Mouse (Mus musculus): ENCODE results near the gene Gm21818.
"Not testable (repeated sequence)": the region's sequence is repeated elsewhere in the genome, so short reads cannot be mapped to it uniquely, and the experiment has no call there.

Gene Gm21818

DNA sequence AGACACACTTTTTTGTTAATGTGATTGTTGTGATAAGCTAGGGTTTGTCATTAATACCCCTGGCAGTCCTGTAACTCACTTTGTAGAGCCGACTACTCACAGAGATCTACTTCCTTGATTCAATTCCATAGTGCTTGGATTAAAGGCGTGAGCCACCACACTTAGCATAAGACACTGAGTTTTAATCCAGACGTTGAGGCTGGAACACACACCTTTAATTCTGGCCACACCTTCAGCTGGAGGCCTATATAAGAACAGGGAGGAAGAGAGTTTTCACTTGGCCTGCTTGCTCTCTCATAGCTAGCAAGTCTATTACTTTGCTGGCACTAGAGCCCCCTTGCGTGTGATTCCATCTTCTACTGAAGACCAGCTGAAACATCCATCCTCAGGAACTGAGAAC, at the start of gene Gm21818:
Gene Gm21818, plus strand, starts transcription at position 301 of the 400 bp plus-strand sequence.
- DNase-seq, result not testable (repeated sequence)

DNA sequence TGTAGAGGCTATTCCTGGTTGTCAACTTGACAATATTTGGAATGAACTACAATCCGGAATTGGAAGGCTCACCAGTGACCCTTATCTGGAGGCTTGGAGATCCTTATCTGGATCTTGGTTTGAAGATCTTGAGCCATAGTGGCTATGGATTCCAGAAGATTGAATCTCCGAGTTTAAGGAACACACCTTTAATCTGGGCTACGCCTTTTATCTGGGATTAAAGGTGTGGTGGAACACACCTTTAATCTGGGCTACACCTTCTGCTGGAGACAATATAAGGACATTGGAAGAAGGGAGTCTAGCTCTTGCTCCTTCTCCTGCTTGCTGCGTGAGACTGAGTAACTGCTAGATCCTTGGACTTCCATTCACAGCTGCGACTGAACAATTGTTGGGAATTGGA, 32.3 kb upstream of the Gm21818 start, which contains the start of gene Gm20767:
Gene Gm20767, plus strand, starts transcription at position 301 of the 400 bp plus-strand sequence.
- DNase-seq, result not testable (repeated sequence)

DNA sequence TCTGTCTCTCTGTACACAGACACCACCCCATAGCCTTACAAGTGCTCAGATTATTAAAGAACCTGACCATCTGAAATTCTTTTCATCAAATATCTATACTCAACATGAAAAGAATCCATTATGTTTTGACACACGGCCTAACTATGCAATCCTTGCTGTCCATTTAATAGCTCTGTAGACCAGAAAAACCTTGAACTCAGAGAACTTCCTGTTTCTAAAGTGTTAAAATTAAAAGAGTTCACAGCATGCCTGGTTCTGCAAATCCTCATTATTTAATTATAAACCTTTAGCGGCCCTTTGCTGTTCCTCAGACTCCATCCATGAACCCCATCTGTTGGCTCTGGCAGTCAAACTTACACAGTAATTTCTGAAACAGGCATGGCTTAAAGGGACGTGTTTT, 29.9 kb upstream of the Gm21818 start:
- DNase-seq, result not testable (repeated sequence)

DNA sequence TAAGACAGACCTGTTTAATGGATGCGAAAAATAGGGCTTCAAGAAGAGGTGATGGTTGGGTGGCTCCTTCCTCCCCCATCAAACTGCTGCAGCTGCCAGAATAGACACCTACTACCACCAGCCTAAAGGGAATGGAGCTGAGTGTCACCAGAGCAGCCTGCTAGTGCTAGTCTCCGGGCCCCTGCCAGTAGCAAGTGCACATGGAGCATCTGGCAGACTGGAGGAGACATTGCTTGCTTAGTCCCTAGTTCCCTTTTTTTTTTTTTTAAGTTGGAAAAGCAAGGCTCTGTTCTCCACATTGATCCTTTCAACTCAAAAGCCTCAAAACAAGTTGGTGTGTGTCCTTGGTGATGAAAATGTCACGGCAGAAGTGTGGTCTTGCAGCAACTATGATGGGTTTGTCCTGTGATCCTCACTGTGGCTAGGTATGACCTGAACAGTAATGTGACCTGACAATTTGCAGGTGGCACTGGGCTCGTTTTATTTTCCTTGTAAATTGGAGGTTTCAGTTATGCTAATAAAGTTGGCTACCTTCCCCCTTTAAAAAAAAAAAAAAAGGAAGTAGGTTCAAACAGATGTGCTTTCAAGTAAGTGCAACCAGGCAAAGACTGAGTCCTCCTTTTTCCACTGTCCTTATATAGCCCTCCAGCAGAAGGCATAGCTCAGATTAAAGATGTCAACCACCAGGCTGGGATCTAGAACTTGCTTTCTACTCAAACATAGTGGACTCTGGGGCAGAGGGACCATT, 22.4 kb upstream of the Gm21818 start:
- DNase-seq, result not testable (repeated sequence)

DNA sequence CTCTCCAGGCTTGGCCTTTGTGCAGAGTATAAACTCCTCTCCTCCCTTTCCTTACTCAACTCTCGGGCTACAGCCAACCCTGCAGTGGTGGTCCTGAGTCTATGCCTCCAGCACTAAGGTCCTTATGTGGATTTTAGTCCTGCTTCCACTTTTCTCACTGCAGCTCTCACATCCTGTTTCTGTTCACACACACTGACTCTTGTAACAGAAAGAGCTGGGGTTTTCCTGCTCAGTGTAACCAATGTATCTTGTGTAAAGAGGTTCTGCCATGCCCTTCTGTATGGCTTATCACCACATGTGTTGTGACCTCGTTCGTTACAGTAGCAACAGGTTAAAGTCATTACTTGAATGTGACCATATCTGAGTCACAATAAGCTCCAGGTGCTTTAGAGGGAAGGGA, 21.6 kb upstream of the Gm21818 start:
- DNase-seq, result not testable (repeated sequence)

DNA sequence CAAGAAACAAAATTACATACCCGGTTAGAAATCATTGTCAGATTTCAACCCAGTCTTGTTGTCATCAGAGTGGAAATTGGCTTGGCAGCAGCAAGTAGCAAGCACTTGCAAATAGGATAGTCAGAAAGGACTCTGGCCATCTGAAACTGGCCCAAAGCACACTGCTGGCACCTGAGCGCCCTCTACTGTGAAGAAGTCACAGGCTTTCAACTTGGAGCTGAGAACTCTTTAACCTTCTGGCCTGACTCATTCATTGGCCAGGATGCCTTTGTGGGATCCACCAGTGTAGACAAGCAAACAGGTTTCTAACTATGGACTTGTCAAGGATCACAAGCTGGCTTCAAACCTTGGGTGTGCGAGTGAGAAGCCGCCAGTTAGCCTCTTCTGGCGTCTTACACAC, 3.9 kb upstream of the Gm21818 start:
- not testable (repeated sequence) for DNase-seq

DNA sequence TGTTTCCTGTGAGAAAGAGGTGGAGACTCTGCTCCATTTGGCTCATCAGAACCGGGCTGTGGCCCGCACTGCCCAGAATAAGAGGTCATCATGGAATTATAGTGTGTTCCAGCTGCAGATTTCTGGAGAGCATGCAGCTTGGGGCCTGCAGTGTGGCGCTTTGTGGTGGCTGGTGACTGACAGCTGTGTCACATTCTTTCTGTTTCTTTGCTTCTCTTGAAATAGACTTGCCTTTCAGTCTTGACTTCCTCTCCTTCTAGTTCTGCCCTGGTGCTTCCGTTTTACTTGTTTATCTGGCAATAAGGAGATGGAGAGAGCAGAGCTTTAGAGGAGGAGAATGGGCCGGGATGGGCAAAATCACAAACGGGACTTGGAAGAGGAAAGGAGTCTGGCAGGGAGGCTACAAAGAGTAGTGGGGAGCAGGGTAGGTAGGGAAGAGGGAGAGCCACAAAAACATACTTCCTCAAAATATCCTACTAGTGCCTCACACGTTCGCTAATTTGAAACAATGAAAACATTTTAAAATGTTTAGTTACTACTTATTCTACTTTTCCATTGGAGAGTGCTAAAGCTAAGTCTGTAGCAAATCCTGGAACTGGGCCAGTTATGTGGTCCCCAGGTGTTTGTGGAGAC, 24.1 kb downstream of the Gm21818 start:
- not testable (repeated sequence) for DNase-seq

DNA sequence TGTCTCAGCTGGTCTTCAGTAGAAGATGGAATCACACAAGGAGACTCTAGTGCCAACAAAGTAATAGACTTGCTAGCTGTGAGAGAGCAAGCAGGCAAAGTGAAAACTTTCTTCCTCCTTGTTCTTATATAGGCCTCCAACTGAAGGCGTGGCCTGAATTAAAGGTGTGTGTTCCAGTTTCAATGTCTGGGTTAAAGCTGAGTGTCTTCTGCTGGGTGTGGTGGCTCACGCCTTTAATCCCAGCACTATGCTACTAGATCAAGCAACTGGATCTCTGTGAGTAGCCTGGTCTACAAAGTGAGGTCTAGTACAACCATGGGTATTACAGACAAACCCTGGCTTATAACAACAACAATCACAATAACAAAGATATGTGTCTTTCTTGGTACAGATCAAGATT, 43.6 kb downstream of the Gm21818 start, which contains the start of gene Gm21762:
Gene Gm21762, minus strand, starts transcription at position 101 of the 400 bp plus-strand sequence.
- DNase-seq, result not testable (repeated sequence)

DNA sequence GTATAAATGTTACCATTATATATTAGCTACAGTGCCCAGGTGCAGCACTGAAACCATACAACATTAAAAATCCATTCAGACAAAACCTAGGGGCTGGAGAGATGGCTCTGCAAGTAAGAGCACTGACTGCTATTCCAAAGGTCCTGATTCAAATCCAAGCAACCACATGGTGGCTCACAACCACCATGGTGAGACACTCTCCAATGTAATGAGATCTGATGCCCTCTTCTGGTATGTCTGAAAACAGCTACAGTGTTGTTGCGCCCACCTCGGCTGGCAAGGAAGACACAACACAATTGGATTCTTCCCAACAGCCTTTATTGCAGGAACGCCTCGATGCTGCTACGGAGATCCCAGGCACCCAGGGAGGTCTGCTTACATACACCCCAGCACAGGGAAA, 48.7 kb downstream of the Gm21818 start:
- DNase-seq, result not testable (repeated sequence)

DNA sequence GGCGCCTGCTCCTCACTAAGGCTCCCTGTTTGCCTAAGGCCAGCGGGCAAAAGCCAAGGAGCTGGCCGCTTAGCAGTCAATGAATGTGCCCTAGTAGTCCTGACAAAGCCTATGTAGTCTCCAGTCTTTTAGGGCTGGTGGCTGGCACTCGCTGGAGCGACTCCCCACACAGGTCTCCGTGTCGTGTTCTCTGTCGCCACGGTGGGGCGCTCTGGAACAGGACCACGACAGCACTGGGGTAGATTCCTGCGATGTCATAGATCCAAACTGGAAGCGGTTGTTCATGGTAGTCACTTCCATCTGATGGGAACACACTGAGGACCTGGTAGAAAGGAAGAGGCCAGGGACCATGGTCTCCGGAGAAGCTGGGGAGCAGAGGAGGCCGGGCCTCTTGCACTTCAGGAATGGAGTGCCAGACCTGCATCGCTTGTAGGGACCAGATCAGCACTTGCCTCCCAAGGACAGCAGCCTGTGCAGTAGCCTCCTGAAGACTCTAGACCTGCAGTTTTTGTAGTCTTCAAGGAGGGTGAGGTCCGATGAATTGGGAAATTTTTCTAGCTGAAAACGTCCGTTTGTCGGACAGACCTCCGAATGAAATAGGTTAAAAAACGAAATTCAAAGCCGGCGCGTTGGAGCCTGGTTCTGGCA, 50.9 kb downstream of the Gm21818 start:
- DNase-seq, result not testable (repeated sequence)
